Mouse (Mus musculus): Measurements from ENCODE around the gene Pard3. TPM values are rescaled to one million over a fixed set of nuclear protein-coding genes. Genes with fewer than 3 reads are reported as not detected.

Pard3 gene
- total and polyA plus RNA-seq, 3 experiments, result 0.51 to 1.3 (median 0.94) TPM

GRCm38 (mm10) chr8:127148821-127149220, 85.1 kb downstream of the Pard3 start:
- no peaks in the 10 kb centered on the region for H3K36me3 ChIP-seq (replicated peaks in 1 of 2; ENCODE audit: control insufficient read depth in 1 of 2, insufficient read depth in 1 of 2, low read length in 1 of 2)
- no peaks in the 10 kb centered on the region for H3K27me3 ChIP-seq (replicated peaks)
- in situ Hi-C loops (cut with MboI; ENCODE audit: low pct_ligation_motif_present, low pct_unique_long_range_greater_than_20kb, low sequenced_read_pairs), result loop anchor here (25.0 kb wide), 1 partner anchor 662 kb away; the partner anchor contains the start of gene Tarbp1
- no peak overlapping the region for H3K9ac ChIP-seq (ENCODE audit: insufficient read depth, low read depth)
- DNase-seq (ENCODE audit: extremely low read depth), result no peak
- dilution Hi-C loops (cut with MboI; ENCODE audit: extremely low pct_ligation_motif_present, extremely low pct_unique_long_range_greater_than_20kb, low sequenced_read_pairs), result no loop called here
- no peak overlapping the region for H3K27ac ChIP-seq (ENCODE audit: insufficient read depth, low read depth)
- H3K4me3 ChIP-seq (replicated peaks in 1 of 3; ENCODE audit: low read depth in 2 of 3, low read length in 2 of 3, poor library complexity in 1 of 3), result no peak overlapping the region
- H3K4me2 ChIP-seq (ENCODE audit: insufficient read depth, low read depth, poor library complexity, severe bottlenecking), result no peak overlapping the region
- H3K4me1 ChIP-seq (ENCODE audit: control insufficient read depth in 1 of 2, insufficient read depth in 2 of 2), result peaks cover 0 to 14% of the 10 kb centered on the region in 2 experiments; a peak in 2 of 4 replicates
- H3K9me3 ChIP-seq (replicated peaks; ENCODE audit: low read length), result no peaks in the 10 kb centered on the region
- H3K79me2 ChIP-seq (replicated peaks; ENCODE audit: control insufficient read depth, extremely low read depth, insufficient read depth, poor library complexity, severe bottlenecking), result no peaks in the 10 kb centered on the region
- TF ChIP-seq E2F4 (IDR thresholded peaks at IDR 0.05; ENCODE audit: insufficient replicate concordance, low read depth, low read length), result no peak
- no peak for TF ChIP-seq HCFC1 (IDR thresholded peaks at IDR 0.05; ENCODE audit: low read depth, low read length)
- no peak for TF ChIP-seq ZNF384 (IDR thresholded peaks at IDR 0.05; ENCODE audit: low read depth, low read length)
- TF ChIP-seq MEF2A (IDR thresholded peaks at IDR 0.05; ENCODE audit: borderline replicate concordance, low read depth, low read length), result no peak
- TF ChIP-seq ZMIZ1 (IDR thresholded peaks at IDR 0.05; ENCODE audit: low read depth, low read length), result no peak
- TF ChIP-seq MAX (IDR thresholded peaks at IDR 0.05; ENCODE audit: low read length), result no peak
- no peak for TF ChIP-seq IRF4 (IDR thresholded peaks at IDR 0.05; ENCODE audit: low read depth, low read length)
- no peak for TF ChIP-seq TBP (conservative IDR thresholded peaks at IDR 0.05; ENCODE audit: low read depth, low read length)
- no peak for TF ChIP-seq CTCF (conservative IDR thresholded peaks at IDR 0.05 in 1 of 2, IDR thresholded peaks at IDR 0.05 in 1 of 2; ENCODE audit: low read depth in 2 of 2, low read length in 2 of 2)
- TF ChIP-seq ZC3H11A (IDR thresholded peaks at IDR 0.05; ENCODE audit: low read depth, low read length), result no peak
- no peak for TF ChIP-seq CHD1 (IDR thresholded peaks at IDR 0.05; ENCODE audit: low read depth, low read length)
- no peak for TF ChIP-seq UBTF (IDR thresholded peaks at IDR 0.05; ENCODE audit: low read depth, low read length)
- TF ChIP-seq NRF1 (IDR thresholded peaks at IDR 0.05; ENCODE audit: low read depth, low read length), result no peak

DNA sequence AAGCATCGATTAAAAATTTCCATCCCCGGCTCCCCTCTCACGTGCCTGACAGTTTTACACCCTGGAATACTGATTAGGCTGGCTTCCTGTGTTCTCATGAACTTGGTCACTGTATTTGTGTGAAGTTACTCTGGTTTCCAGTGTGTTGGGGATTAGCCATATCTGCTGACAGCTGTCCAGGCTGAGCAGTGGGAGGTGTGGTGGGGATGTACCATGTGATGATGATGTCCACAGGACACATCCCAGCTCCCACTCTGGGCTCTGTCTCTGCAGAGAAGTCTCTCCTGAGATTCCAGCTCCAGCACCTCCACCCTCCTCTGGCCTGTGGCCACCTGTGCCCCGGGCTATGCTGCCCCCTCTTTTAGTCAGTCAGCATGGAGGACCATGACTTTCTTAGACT, 87.0 kb downstream of the Pard3 start:
- TF ChIP-seq MXI1 (IDR thresholded peaks at IDR 0.05; ENCODE audit: low read depth, low read length) (no peak), MEF2A (IDR thresholded peaks at IDR 0.05; ENCODE audit: borderline replicate concordance, low read depth, low read length) (no peak), UBTF (IDR thresholded peaks at IDR 0.05; ENCODE audit: low read depth, low read length) (no peak)
- Histone ChIP-seq H3K27me3 (replicated peaks) (no peaks in the 10 kb centered on the region), H3K36me3 (replicated peaks in 1 of 2; ENCODE audit: control insufficient read depth in 1 of 2, insufficient read depth in 1 of 2, low read length in 1 of 2) (no peaks in the 10 kb centered on the region), H3K9ac (ENCODE audit: insufficient read depth, low read depth) (no peak overlapping the region), H3K4me3 (replicated peaks in 1 of 3; ENCODE audit: low read depth in 2 of 3, low read length in 2 of 3, poor library complexity in 1 of 3) (no peak overlapping the region), H3K79me2 (replicated peaks; ENCODE audit: control insufficient read depth, extremely low read depth, insufficient read depth, poor library complexity, severe bottlenecking) (no peaks in the 10 kb centered on the region), H3K9me3 (replicated peaks; ENCODE audit: low read length) (no peaks in the 10 kb centered on the region), H3K27ac (ENCODE audit: insufficient read depth, low read depth) (no peak overlapping the region), H3K4me1 (ENCODE audit: control insufficient read depth in 1 of 2, insufficient read depth in 2 of 2) (no peaks in the 10 kb centered on the region), H3K4me2 (ENCODE audit: insufficient read depth, low read depth, poor library complexity, severe bottlenecking) (no peak overlapping the region)
- dilution Hi-C loops (cut with MboI; ENCODE audit: extremely low pct_ligation_motif_present, extremely low pct_unique_long_range_greater_than_20kb, low sequenced_read_pairs) (no loop called here), in situ Hi-C loops (cut with MboI; ENCODE audit: low pct_ligation_motif_present, low pct_unique_long_range_greater_than_20kb, low sequenced_read_pairs) (no loop called here)
- no peak for DNase-seq (ENCODE audit: extremely low read depth)

DNA sequence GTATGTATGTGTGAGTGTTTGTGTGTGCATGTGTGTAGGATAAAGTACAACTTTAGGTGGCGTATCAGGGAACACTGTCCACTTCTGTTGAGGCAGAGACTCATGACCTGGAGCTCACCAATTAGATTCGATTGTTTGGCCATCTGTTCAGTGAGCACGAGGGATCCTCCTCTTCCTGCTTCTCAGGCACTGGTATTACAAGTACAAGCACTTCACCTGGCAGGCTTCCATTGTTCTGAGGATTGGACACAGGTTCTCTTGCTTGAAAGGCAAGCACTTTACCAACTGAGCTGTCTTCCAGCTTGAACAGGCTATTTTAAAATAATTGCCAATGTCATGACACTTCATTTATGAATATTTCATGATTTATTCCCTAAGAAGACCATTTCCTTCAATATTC, 88.0 kb downstream of the Pard3 start:
- TF ChIP-seq TCF12 (IDR thresholded peaks at IDR 0.05; ENCODE audit: low read depth, low read length), result no peak
- no peak for TF ChIP-seq ZNF384 (IDR thresholded peaks at IDR 0.05; ENCODE audit: low read depth, low read length)
- no peak for TF ChIP-seq USF2 (conservative IDR thresholded peaks at IDR 0.05; ENCODE audit: low read depth, low read length)
- no peak for TF ChIP-seq PAX5 (IDR thresholded peaks at IDR 0.05; ENCODE audit: low read length)
- no peak for TF ChIP-seq ETS1 (conservative IDR thresholded peaks at IDR 0.05; ENCODE audit: low read depth, low read length)
- no peak for TF ChIP-seq RAD21 (IDR thresholded peaks at IDR 0.05; ENCODE audit: low read depth, low read length)
- no peak for TF ChIP-seq GABPA (IDR thresholded peaks at IDR 0.05; ENCODE audit: insufficient replicate concordance, low read depth, low read length)
- no peak for TF ChIP-seq CTCF (conservative IDR thresholded peaks at IDR 0.05 in 1 of 2, IDR thresholded peaks at IDR 0.05 in 1 of 2; ENCODE audit: low read depth in 2 of 2, low read length in 2 of 2)
- no peak for TF ChIP-seq MAFK (IDR thresholded peaks at IDR 0.05; ENCODE audit: insufficient replicate concordance, low read length)
- no peak for TF ChIP-seq EP300 (IDR thresholded peaks at IDR 0.05; ENCODE audit: low read length)
- TF ChIP-seq ZKSCAN1 (IDR thresholded peaks at IDR 0.05; ENCODE audit: borderline replicate concordance, low read depth, low read length), result no peak
- no peak for TF ChIP-seq CHD2 (IDR thresholded peaks at IDR 0.05; ENCODE audit: low read length)
- TF ChIP-seq POLR2A (IDR thresholded peaks at IDR 0.05; ENCODE audit: low read depth, low read length), result no peak
- TF ChIP-seq MAZ (IDR thresholded peaks at IDR 0.05; ENCODE audit: low read depth, low read length), result no peak
- no peak for TF ChIP-seq E2F4 (IDR thresholded peaks at IDR 0.05; ENCODE audit: insufficient replicate concordance, low read depth, low read length)
- Histone ChIP-seq H3K9me3 (replicated peaks; ENCODE audit: low read length) (no peaks in the 10 kb centered on the region), H3K27me3 (replicated peaks) (no peaks in the 10 kb centered on the region), H3K79me2 (replicated peaks; ENCODE audit: control insufficient read depth, extremely low read depth, insufficient read depth, poor library complexity, severe bottlenecking) (no peaks in the 10 kb centered on the region), H3K27ac (ENCODE audit: insufficient read depth, low read depth) (no peak overlapping the region), H3K4me1 (ENCODE audit: control insufficient read depth in 1 of 2, insufficient read depth in 2 of 2) (no peaks in the 10 kb centered on the region), H3K4me3 (replicated peaks in 1 of 3; ENCODE audit: low read depth in 2 of 3, low read length in 2 of 3, poor library complexity in 1 of 3) (no peak overlapping the region), H3K9ac (ENCODE audit: insufficient read depth, low read depth) (no peak overlapping the region), H3K36me3 (replicated peaks in 1 of 2; ENCODE audit: control insufficient read depth in 1 of 2, insufficient read depth in 1 of 2, low read length in 1 of 2) (no peaks in the 10 kb centered on the region), H3K4me2 (ENCODE audit: insufficient read depth, low read depth, poor library complexity, severe bottlenecking) (no peak overlapping the region)
- in situ Hi-C loops (cut with MboI; ENCODE audit: low pct_ligation_motif_present, low pct_unique_long_range_greater_than_20kb, low sequenced_read_pairs) (no loop called here), dilution Hi-C loops (cut with MboI; ENCODE audit: extremely low pct_ligation_motif_present, extremely low pct_unique_long_range_greater_than_20kb, low sequenced_read_pairs) (no loop called here)
- DNase-seq (ENCODE audit: extremely low read depth), result no peak
